Mouse (Mus musculus) myocyte (in vitro differentiated cells): Measurements from ENCODE around the gene Fzr1.

Experiments
- MYOD1 ChIP-seq, 3 experiments: IDR thresholded peaks; one replicate each; pipeline ENCODE4 v1.6.1; 2011; ENCODE audit warnings: control low read depth in 2 of 3, low read depth in 2 of 3, mild to moderate bottlenecking in 2 of 3, moderate library complexity in 1 of 3; ENCODE audit not compliant: insufficient read length in 2 of 3, control insufficient read depth in 1 of 3
- MYOG ChIP-seq, 3 experiments: IDR thresholded peaks; one replicate each; pipeline ENCODE4 v1.6.1; 2011; ENCODE audit warnings: control low read depth in 2 of 3, low read depth in 2 of 3, mild to moderate bottlenecking in 2 of 3; ENCODE audit not compliant: insufficient read length in 2 of 3, control insufficient read depth in 1 of 3, insufficient read depth in 1 of 3
- POLR2A ChIP-seq: IDR thresholded peaks from one replicate; pipeline ENCODE4 v1.6.1; 2011; ENCODE audit warnings: low read depth, mild to moderate bottlenecking, control low read depth, moderate library complexity; ENCODE audit not compliant: insufficient read length
- POLR2AphosphoS2 ChIP-seq: IDR thresholded peaks from one replicate; pipeline ENCODE4 v1.6.1; 2011; ENCODE audit warnings: low read depth, control low read depth; ENCODE audit not compliant: insufficient read length

GRCm38 (mm10) chr10:81387716-81388115, 9.4 kb upstream of the Fzr1 start:
- TF ChIP-seq POLR2A (no peak), POLR2AphosphoS2 (no peak), MYOD1 (IDR thresholded peaks at IDR 0.05; ENCODE audit: control insufficient read depth in 1 of 3, insufficient read length in 2 of 3, low read depth in 2 of 3) (no peak), MYOG (IDR thresholded peaks at IDR 0.05; ENCODE audit: control insufficient read depth in 1 of 3, insufficient read depth in 1 of 3, insufficient read length in 2 of 3, low read depth in 2 of 3) (no peak)
